Mouse (Mus musculus): ENCODE data around the gene 9030612E09Rik.

9030612E09Rik gene

GRCm38 (mm10) chr10:43174326-43175155 lies at the start of gene 9030612E09Rik, which contains the start of gene Sobp:
TSS of gene 9030612E09Rik (plus strand) at chr10:43174704.
TSS of gene Sobp (minus strand) at chr10:43174530.
- DNase-seq (ENCODE audit: low read depth in 2 of 2, low spot score in 2 of 2): no peak

GRCm38 (mm10) chr10:43128750-43129149 lies 45.8 kb upstream of the 9030612E09Rik start:
- no peak for DNase-seq (ENCODE audit: low read depth in 2 of 2, low spot score in 2 of 2)

- DNase-seq (ENCODE audit: low read depth in 2 of 2, low spot score in 2 of 2): no peak
Measured at GRCm38 (mm10) chr10:43134027-43134426, 40.5 kb upstream of the 9030612E09Rik start.

- DNase-seq (ENCODE audit: low read depth in 2 of 2, low spot score in 2 of 2): no peak
Measured at GRCm38 (mm10) chr10:43143173-43143572, 31.3 kb upstream of the 9030612E09Rik start.

GRCm38 (mm10) chr10:43148456-43148855 lies 26.0 kb upstream of the 9030612E09Rik start:
- DNase-seq (ENCODE audit: low read depth in 2 of 2, low spot score in 2 of 2): no peak

- no peak for DNase-seq (ENCODE audit: low read depth in 2 of 2, low spot score in 2 of 2)
Measured at GRCm38 (mm10) chr10:43152643-43153042, 21.9 kb upstream of the 9030612E09Rik start.

- no peak for DNase-seq (ENCODE audit: low read depth in 2 of 2, low spot score in 2 of 2)
Measured at GRCm38 (mm10) chr10:43155046-43155560, 19.4 kb upstream of the 9030612E09Rik start.

- no peak for DNase-seq (ENCODE audit: low read depth in 2 of 2, low spot score in 2 of 2)
Measured at GRCm38 (mm10) chr10:43158917-43159316, 15.6 kb upstream of the 9030612E09Rik start.

GRCm38 (mm10) chr10:43159333-43159732 lies 15.2 kb upstream of the 9030612E09Rik start:
- DNase-seq (ENCODE audit: low read depth in 2 of 2, low spot score in 2 of 2): no peak

GRCm38 (mm10) chr10:43162318-43162717 lies 12.2 kb upstream of the 9030612E09Rik start:
- DNase-seq (ENCODE audit: low read depth in 2 of 2, low spot score in 2 of 2): no peak

- DNase-seq (ENCODE audit: low read depth in 2 of 2, low spot score in 2 of 2): no peak
Measured at GRCm38 (mm10) chr10:43164406-43164805, 10.1 kb upstream of the 9030612E09Rik start.

GRCm38 (mm10) chr10:43166146-43166545 lies 8.4 kb upstream of the 9030612E09Rik start:
- DNase-seq (ENCODE audit: low read depth in 2 of 2, low spot score in 2 of 2): no peak

GRCm38 (mm10) chr10:43166817-43167216 lies 7.7 kb upstream of the 9030612E09Rik start:
- DNase-seq (ENCODE audit: low read depth in 2 of 2, low spot score in 2 of 2): no peak

GRCm38 (mm10) chr10:43168847-43169246 lies 5.7 kb upstream of the 9030612E09Rik start:
- DNase-seq (ENCODE audit: low read depth in 2 of 2, low spot score in 2 of 2): no peak

GRCm38 (mm10) chr10:43171106-43171505 lies 3.4 kb upstream of the 9030612E09Rik start:
- DNase-seq (ENCODE audit: low read depth in 2 of 2, low spot score in 2 of 2): no peak

- no peak for DNase-seq (ENCODE audit: low read depth in 2 of 2, low spot score in 2 of 2)
Measured at GRCm38 (mm10) chr10:43172066-43172465, 2.4 kb upstream of the 9030612E09Rik start.

GRCm38 (mm10) chr10:43172554-43172953 lies 1.9 kb upstream of the 9030612E09Rik start:
- no peak for DNase-seq (ENCODE audit: low read depth in 2 of 2, low spot score in 2 of 2)

- peak in 1 of 2 experiments; percentile 2 for DNase-seq (ENCODE audit: low read depth in 2 of 2, low spot score in 2 of 2)
Measured at GRCm38 (mm10) chr10:43173141-43173827, 1.2 kb upstream of the 9030612E09Rik start.

- DNase-seq (ENCODE audit: low read depth in 2 of 2, low spot score in 2 of 2): peak in 1 of 2 experiments; percentile 3
Measured at GRCm38 (mm10) chr10:43173828-43174325, 627 bp upstream of the 9030612E09Rik start.

GRCm38 (mm10) chr10:43175156-43175601 lies 675 bp downstream of the 9030612E09Rik start:
- no peak for DNase-seq (ENCODE audit: low read depth in 2 of 2, low spot score in 2 of 2)

GRCm38 (mm10) chr10:43180313-43180912 lies 5.9 kb downstream of the 9030612E09Rik start:
- no peak for DNase-seq (ENCODE audit: low read depth in 2 of 2, low spot score in 2 of 2)
